In the genomic region with DNA sequence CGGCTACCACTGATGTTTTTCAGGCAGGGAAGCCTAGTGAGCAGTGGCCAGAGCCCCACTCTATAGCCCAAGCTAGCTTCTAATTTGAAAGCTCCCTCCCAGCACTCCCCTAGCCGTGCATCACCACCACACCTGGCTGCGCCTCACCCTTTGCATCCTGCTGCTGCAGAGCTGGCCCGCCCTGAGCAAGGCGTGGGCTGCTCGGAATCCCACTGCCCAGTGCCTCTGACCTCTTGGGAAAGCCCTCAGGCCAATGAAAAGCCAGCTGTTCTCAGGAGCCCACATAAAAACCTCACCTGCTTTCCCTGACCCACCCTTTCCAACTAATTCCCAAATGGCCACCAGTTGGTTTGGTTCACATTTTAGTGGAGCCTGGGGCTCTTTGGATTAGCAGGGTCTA, we compare ENCODE assay signal across 30 mouse cellular contexts. TPM values are rescaled to one million over a fixed set of nuclear protein-coding genes. Genes with fewer than 3 reads are reported as not detected.
"Had no signal": no experiment of that assay in that cellular context is flagged by ENCODE, and none has a peak within 500 bp of the region (broad histone marks: within the 10 kb centered on the region; RNA-seq: fewer than 3 reads in every experiment).

No protein-coding gene starts in this region.

- DNase-seq: liver; liver, embryonic 13.5 days; liver, postnatal 0 days; lung, adult 18-20 months; lung, adult 2 months; lung, embryonic 14.5 days; lung, postnatal 14 days; midbrain, embryonic 14.5 days had no signal

- H3K36me3 ChIP-seq: limb, embryonic 10.5 days; limb, embryonic 12.5 days; limb, embryonic 13.5 days; limb, embryonic 15.5 days; liver, embryonic 12.5 days; liver, embryonic 13.5 days; liver, embryonic 15.5 days; lung, embryonic 15.5 days; midbrain, embryonic 10.5 days; midbrain, embryonic 12.5 days; midbrain, embryonic 13.5 days; midbrain, embryonic 15.5 days; neural tube, embryonic 12.5 days had no signal

- H3K4me2 ChIP-seq: limb, embryonic 12.5 days; limb, embryonic 13.5 days; limb, embryonic 15.5 days; liver, embryonic 11.5 days; liver, embryonic 12.5 days; liver, embryonic 13.5 days; liver, embryonic 15.5 days; lung, embryonic 14.5 days; lung, embryonic 15.5 days; midbrain, embryonic 11.5 days; midbrain, embryonic 12.5 days; midbrain, embryonic 13.5 days; midbrain, embryonic 15.5 days; neural tube, embryonic 12.5 days had no signal

- H3K4me3 ChIP-seq: left cerebral cortex, adult 2 months; limb, embryonic 10.5 days; limb, embryonic 12.5 days; limb, embryonic 13.5 days; limb, embryonic 15.5 days; liver, embryonic 12.5 days; liver, embryonic 13.5 days; liver, embryonic 15.5 days; lung, embryonic 15.5 days; megakaryocyte, embryonic 14.5 days; midbrain, embryonic 10.5 days; midbrain, embryonic 12.5 days; midbrain, embryonic 13.5 days; midbrain, embryonic 15.5 days; neural tube, embryonic 12.5 days had no signal

- H3K27me3 ChIP-seq: limb, embryonic 13.5 days; limb, embryonic 15.5 days; liver, embryonic 12.5 days; liver, embryonic 13.5 days; liver, embryonic 15.5 days; lung, embryonic 15.5 days; midbrain, embryonic 12.5 days; midbrain, embryonic 13.5 days; midbrain, embryonic 15.5 days; neural tube, embryonic 12.5 days had no signal

RNA-seq across cellular contexts. Expression of gene Slc7a10, which starts 22.1 kb away (rescaled TPM):
- total RNA-seq: megakaryocyte progenitor cell, adult 5-6 weeks; megakaryocyte, adult 5-6 weeks; megakaryocyte-erythroid progenitor cell, adult 5-6 weeks; monocyte, adult 5-6 weeks had no signal
- polyA plus RNA-seq: liver, adult 2 months; macrophage had no signal

RNA-seq across cellular contexts. Expression of gene Lrp3, which starts 51.2 kb away (rescaled TPM):
- total RNA-seq: megakaryocyte progenitor cell, adult 5-6 weeks; megakaryocyte, adult 5-6 weeks; megakaryocyte-erythroid progenitor cell, adult 5-6 weeks; monocyte, adult 5-6 weeks had no signal
- polyA plus RNA-seq: macrophage had no signal
